Mouse (Mus musculus): ENCODE results near the gene Iqgap2.

DNA sequence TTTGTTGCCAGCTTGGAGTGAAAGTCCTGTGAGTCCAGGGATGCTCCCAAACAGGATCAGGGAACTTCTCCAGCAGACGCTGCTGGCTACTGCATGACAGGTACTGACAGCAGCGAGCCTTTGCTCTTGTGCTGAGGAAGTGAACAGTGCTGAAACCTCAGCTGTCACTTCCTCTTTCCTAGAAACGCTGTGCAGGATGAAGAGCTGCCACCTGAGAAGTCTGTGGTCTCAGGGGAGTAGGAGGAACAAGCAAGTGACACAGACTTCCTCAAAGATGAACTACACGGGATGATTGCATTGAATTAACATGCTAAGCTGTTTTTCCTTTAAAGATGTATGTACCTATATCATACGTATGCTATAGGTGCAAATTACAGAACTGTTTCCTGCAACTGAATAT, 206.0 kb downstream of the Iqgap2 start:
- TF ChIP-seq CTCF (IDR thresholded peaks at IDR 0.05; ENCODE audit: borderline replicate concordance, insufficient read depth, low read length) = no peak
- TF ChIP-seq POLR2A (IDR thresholded peaks at IDR 0.05; ENCODE audit: low read depth, low read length) = no peak

All from embryonic fibroblast, embryonic 13.5 days (primary cell).